Mouse (Mus musculus) 3T3-L1 (cell line): ENCODE measurements at regions not wholly inside any gene's neighbourhood (a gene's known extent, or its start where the extent isn't known, plus 50 kb on each side); places are given as distances from the start of the nearest gene placed in this dataset.

ENCODE experiments used
- DNase-seq: peaks from one replicate; pipeline ENCODE4 v3.0.0-alpha.2; 2015; ENCODE audit warnings: low read depth, low spot score

DNA sequence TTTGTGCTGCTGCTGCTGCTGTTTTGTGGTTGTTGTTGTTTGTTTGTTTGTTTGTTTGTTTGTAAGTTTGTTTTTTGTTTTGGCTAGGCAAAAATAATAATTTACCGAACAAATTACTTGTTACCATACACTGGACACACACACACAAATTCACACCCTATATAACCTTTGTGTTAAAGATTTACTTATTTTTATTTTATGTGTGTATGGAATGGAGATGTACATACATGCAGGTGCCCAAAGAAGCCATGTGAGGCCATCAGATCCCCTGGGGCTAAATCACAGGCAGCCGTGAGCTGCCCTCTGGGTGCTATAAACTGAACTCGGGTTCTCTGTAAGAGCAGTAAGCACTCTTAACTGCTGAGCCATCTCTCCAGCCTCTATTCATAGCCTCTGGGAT is 56.0 kb downstream of the Pttg1 start:
- no peak for DNase-seq

DNA sequence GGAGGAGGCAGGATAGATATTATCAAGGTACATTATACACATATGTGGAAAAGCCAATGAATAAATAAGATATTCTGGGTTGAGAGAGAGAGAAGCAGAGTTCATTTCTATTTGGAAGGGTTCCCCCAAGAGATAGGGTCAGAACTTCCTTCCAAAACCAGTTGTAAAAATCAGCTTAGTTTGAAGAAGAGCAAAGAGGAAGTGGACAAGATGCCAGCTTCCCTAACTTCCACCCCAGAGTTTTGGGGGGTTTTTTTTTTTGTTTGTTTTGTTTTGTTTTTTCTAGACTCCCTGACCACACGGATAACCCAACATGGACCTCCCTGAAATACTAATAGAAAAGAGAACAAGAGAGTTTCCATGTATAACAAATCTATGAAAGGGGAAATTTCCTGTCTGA is 57.7 kb downstream of the Pttg1 start:
- no peak for DNase-seq

- DNase-seq: no peak
These were observed 64.2 kb downstream of the Pttg1 start for GRCm38 (mm10) chr11:43361858-43362257.

- DNase-seq: no peak
These were observed 67.4 kb downstream of the Pttg1 start for GRCm38 (mm10) chr11:43358390-43359291.

- DNase-seq: no peak
These were observed 72.4 kb downstream of the Pttg1 start for GRCm38 (mm10) chr11:43353602-43354001.

GRCm38 (mm10) chr11:43353030-43353429 is 73.0 kb downstream of the Pttg1 start:
- DNase-seq: no peak

DNA sequence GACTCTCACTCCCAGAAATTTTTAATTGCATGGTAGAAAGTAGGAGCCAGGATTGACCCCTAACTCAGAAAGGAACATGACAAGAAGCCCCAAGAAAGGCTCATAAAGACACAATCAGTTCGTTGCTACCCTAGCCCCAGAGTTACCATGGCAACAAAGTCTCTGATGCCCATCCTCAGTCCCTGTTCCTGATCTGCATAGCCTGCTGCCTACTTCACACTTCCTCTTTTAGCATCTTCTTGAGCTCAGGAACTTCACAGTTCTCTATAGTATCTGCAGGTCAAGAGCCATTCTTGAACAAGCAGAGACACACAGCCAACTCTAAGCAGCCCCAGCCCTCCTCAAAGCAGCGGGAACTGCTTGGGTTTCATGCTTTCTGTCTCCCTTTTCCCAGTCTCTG is 74.2 kb downstream of the Pttg1 start:
- no peak for DNase-seq

DNA sequence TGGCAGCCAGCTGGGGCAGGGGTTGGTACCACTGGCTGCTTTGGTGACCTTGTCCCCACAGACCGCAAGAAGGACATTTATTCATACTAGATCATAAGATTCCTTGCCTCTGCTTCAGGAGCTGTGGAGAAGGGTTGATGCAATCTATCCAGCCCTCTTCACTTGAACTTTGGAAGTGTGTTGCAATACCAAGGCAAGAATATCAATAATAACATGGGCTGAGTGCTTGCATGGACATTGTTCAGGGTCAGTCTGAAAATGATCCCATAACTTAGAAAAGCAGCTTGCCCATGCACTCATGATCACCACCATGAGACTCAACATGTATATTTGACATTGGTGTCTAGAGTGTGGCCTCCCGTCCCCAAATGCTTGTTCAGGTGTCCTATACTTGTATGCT is 74.7 kb downstream of the Pttg1 start:
- no peak for DNase-seq

- DNase-seq: no peak
These were observed 75.8 kb downstream of the Pttg1 start for GRCm38 (mm10) chr11:43350242-43350641.

- DNase-seq: peak; percentile 25
These were observed 76.5 kb downstream of the Pttg1 start for GRCm38 (mm10) chr11:43349564-43349963.

- DNase-seq: peak; percentile 80
These were observed 77.5 kb downstream of the Pttg1 start for GRCm38 (mm10) chr11:43348571-43348970.

GRCm38 (mm10) chr11:43346489-43346888 is 79.6 kb downstream of the Pttg1 start:
- no peak for DNase-seq

GRCm38 (mm10) chr11:43344767-43345561 is 81.1 kb downstream of the Pttg1 start:
- DNase-seq: no peak

DNA sequence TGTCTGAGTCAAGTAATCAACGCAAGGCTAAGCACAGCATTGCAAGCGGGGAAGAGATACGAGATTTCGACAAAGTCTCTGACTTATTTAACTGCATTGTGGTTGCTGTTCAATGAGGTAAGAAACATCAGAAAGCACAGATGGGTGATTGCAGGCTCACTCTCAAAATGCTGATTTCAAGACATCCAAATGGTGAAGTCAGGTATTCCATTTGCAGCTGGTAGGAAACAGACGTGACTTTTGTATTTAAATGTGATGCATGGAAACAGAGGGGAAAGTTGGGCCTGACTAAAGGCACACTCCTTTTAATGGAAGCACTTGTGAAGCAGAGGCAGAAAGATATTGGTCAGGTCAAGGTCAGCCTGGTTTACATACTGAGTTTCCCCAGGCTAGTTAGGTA is 82.5 kb downstream of the Pttg1 start:
- DNase-seq: no peak

DNA sequence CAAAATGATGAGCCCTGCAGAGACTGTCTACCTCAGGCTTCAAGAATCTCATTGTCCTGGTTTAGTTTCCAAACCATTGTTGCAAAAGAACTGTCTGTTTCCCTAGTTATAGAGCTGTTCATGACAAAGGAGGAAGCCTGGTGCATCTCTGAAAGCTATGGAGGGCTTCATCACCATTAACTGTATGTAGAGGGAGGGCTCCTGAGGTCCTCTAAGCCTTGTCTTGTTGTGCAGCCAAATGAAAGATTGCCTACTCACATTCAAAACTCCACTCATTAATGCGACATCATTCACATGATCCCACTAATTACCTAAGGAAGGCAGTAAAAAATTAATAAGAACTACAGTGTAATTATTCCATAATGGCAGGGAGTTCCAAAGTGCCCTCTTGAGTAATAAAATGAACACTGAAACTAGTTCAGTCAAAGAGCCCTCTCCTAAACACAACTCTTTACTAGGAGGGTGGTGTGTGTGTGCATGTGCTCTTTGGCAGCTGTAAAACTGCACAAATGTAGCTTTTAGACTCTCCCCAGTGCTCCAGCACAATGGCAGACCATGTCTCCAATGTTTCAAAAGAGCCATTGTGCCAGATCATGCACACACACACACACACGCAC is 87.6 kb downstream of the Pttg1 start:
- no peak for DNase-seq

GRCm38 (mm10) chr11:43335668-43336265 is 90.3 kb downstream of the Pttg1 start:
- DNase-seq: no peak

DNA sequence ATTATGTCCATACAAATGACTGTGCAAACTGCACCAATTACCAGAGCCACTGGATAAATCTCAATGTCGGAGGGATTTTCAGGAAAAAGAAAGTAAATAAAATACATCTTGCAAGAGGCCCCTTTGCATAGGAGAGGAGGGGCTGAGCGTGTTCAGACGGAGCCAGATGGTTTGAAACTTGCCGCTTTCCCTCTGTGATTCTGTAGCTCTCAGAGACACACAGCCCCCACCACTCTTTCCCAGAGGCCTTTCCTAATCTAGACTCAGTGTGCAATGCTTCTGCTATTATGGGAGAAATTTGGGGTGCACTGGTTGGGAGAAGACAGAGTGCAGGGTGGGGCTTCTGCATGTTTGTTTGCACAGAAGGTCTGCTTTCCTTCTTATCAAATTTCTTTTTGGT is 92.5 kb downstream of the Pttg1 start:
- no peak for DNase-seq

- no peak for DNase-seq
These were observed 112.1 kb downstream of the Pttg1 start for GRCm38 (mm10) chr11:43313996-43314395.
